Mouse (Mus musculus) forebrain, embryonic 16.5 days (tissue): Measurements from ENCODE around the gene Smarcal1. TPM values are rescaled to one million over a fixed set of nuclear protein-coding genes. Genes with fewer than 3 reads are reported as not detected.
A peak's percentile ranks its signal among the peaks of the same experiment; 100 is the strongest.

Source experiments
- ATAC-seq: fragments of 200-750 bp; cut with Nextera tagmentation; 2 replicates; pipeline ENCODE4 v1.8.0; 2017; ENCODE audit warnings: mild to moderate bottlenecking, moderate library complexity
- H3K27ac ChIP-seq: fragments of 300-500 bp; sonication (generic); 2 replicates; pipeline ENCODE4 v1.5.1; 2014; ENCODE audit warnings: low read length, control low read depth
- H3K27me3 ChIP-seq: fragments of 300-500 bp; sonication (generic); replicated peaks from 2 replicates; pipeline ENCODE4 v1.6.1; 2014; ENCODE audit warnings: low read length; ENCODE audit not compliant: control insufficient read depth, insufficient read depth
- H3K36me3 ChIP-seq: fragments of 300-500 bp; sonication (generic); 2 replicates; pipeline ENCODE4 v1.6.1; 2014; ENCODE audit not compliant: control insufficient read depth, insufficient read depth
- H3K4me1 ChIP-seq: fragments of 300-500 bp; sonication (generic); replicated peaks from 2 replicates; pipeline ENCODE4 v1.6.1; 2014; ENCODE audit warnings: low read length; ENCODE audit not compliant: control insufficient read depth, insufficient read depth
- H3K4me2 ChIP-seq: fragments of 300-500 bp; sonication (generic); 2 replicates; pipeline ENCODE4 v1.6.1; 2014; ENCODE audit warnings: mild to moderate bottlenecking, low read length, control low read depth
- H3K4me3 ChIP-seq: fragments of 300-500 bp; sonication (generic); replicated peaks from 2 replicates; pipeline ENCODE4 v1.5.1; 2014; ENCODE audit warnings: mild to moderate bottlenecking, low read length, control low read depth
- H3K9ac ChIP-seq: fragments of 300-500 bp; sonication (generic); replicated peaks from 2 replicates; pipeline ENCODE4 v1.6.1; 2014; ENCODE audit warnings: low read depth, low read length, control low read depth
- H3K9me3 ChIP-seq: fragments of 300-500 bp; sonication (generic); 2 replicates; pipeline ENCODE4 v1.6.1; 2016; ENCODE audit warnings: low read length; ENCODE audit not compliant: control insufficient read depth
- WGBS: fragments of 180-500 bp; shearing (Covaris S2); extraction: QIAGEN DNeasy Blood & Tissue Kit; methylation state at CpG from one replicate; pipeline ENCODE4 v1.1.7; 2014; 5-methylcytosine and 5-hydroxymethylcytosine counted together
- polyA plus RNA-seq: library from polyadenylated mRNA; unstranded; fragments of >200 nt; fragmentation: Nextera tagmentation; extraction: Ambion mirVana; gene quantifications from 2 replicates; pipeline ENCODE4 v1.2.1, GENCODE M21; 2015

The Smarcal1 gene
- polyA plus RNA-seq, 1 experiment from 2014 or later, result 29.2 TPM

DNA sequence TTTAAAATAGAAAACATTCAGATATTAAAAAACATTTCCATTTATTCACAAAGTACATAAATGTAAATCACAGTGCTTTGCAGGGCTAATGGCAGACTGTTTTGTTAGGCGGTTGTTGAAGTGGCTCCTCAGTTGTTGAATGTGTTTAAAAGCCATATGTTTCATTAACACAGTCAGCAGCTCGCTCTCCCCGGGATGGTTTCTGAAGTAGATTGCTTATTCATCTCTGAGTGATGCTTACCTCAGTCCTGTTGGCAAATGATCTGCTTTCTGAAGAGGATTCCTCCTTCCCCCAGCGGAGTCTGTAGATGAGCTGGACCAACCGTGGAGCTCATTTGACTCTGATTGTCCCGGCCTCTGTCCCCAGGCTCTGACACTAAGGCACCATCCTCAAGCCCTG lies 29.1 kb downstream of the Smarcal1 start:
- Histone ChIP-seq H3K4me2 (no peak overlapping the region), H3K4me3 (no peak overlapping the region), H3K27ac (no peak overlapping the region), H3K4me1 (no peaks in the 10 kb centered on the region), H3K27me3 (no peaks in the 10 kb centered on the region), H3K36me3 (peaks cover 33% of the 10 kb centered on the region), H3K9ac (no peak overlapping the region), H3K9me3 (no peaks in the 10 kb centered on the region)
- WGBS, result 81% methylated on average over 6 of the region's 6 CpGs
- ATAC-seq, result peak; percentile 43; the same call in 1 of the 2 replicates

DNA sequence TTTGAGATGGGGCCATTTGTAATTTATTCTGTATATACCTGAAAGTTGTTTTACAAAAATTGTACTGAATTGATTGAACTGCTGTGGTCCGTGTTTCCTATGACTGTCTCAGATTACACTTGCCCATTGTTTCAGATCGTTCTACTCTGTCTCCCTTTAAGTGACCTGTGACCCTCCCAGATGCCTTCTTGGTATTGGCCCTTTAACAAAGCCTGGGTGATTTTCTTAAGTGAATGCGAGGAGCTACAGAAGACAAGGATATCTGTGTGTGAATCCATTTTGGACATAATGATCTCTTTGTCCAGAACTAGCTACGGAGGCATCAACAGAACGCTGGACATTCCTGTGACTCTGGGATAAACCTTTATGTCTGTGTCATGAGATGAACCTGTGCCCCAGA lies 52.2 kb downstream of the Smarcal1 start:
- whole genome bisulfite sequencing, result 38% methylated on average over 5 of the region's 5 CpGs
- no peak overlapping the region for H3K4me2 ChIP-seq

DNA sequence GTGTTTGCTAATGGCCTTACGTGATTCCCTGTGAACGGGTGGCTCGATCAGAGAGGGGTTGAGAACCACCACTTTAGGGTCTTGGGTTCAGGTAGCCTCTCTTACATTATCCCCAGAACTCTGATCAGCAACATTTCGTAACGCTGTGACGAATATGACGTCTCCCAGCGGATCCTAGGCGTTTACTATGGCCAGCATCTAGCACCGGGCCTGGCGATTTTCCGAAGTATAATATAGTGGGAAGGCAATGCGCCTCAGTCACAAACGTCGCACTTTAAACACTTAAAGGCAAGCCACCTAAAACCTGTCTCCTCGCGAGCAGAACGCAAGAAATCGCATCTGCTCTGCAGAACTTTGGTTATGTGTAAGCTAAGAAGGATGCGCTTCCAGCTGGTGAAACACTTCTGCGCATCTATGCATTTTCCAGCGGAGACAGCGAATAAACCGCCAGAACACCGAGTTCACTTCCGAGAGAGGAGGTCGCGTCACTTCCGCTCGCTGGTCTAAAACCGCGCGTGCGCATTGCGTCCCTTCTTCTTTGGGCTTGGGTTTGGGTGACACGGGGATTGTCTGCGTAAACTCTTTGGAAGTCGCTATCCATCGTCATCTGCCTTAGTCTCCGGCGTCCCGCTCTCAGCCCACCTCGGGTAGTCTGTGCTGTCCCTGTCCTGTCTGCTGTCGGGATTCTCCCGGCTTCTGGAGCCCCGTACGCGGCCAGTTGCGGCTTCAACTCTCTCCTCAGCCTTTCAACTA lies 57.8 kb downstream of the Smarcal1 start:
- H3K9ac ChIP-seq, result no peak overlapping the region
- no peak overlapping the region for H3K27ac ChIP-seq
- no peaks in the 10 kb centered on the region for H3K36me3 ChIP-seq
- no peaks in the 10 kb centered on the region for H3K9me3 ChIP-seq
- H3K27me3 ChIP-seq, result no peaks in the 10 kb centered on the region
- H3K4me2 ChIP-seq, result peak overlapping the region; percentile 55
- no peaks in the 10 kb centered on the region for H3K4me1 ChIP-seq
- peak overlapping the region; percentile 39 for H3K4me3 ChIP-seq
- 41% methylated on average over 49 of the region's 49 CpGs for WGBS
- peak; percentile 91 for ATAC-seq

More for the DNA sequence above, 52.2 kb downstream of the Smarcal1 start:
- Histone ChIP-seq H3K4me1 (no peaks in the 10 kb centered on the region), H3K9me3 (no peaks in the 10 kb centered on the region), H3K4me3 (no peak overlapping the region), H3K36me3 (peaks cover 2% of the 10 kb centered on the region), H3K27me3 (no peaks in the 10 kb centered on the region), H3K27ac (no peak overlapping the region), H3K9ac (no peak overlapping the region)
- ATAC-seq, result no peak

DNA sequence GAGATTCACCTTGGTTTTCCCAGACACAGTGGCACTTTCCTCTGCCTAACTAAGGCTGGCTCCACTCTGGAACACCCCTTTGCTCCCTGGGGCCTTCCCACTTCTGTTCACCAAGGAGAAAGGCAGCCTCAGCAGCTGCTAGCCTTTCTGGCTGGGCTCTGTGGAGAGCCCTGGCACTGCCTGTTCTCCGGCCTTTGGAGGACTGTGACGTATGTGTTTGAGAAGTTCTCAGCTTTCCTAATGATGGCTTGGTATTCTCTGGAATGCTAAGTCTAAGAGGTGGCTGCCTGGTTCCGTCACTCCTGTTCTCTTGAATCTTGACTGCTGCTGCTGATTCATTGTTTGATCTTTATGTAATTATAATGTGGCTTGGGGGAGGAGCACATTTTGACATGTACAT lies 90.0 kb downstream of the Smarcal1 start:
- Histone ChIP-seq H3K36me3 (no peaks in the 10 kb centered on the region), H3K4me2 (no peak overlapping the region), H3K4me3 (no peak overlapping the region), H3K9ac (no peak overlapping the region), H3K27me3 (no peaks in the 10 kb centered on the region), H3K4me1 (no peaks in the 10 kb centered on the region), H3K9me3 (no peaks in the 10 kb centered on the region), H3K27ac (no peak overlapping the region)
- ATAC-seq, result 0 out of 2 replicates have a peak, but pooled peaks have one; percentile 33
- WGBS, result 34% methylated on average over 3 of the region's 3 CpGs

Other genes starting within 250 kb of the Smarcal1 start
- 6.1 and 7.7 TPM in 2 replicates for gene March4, start 46.3 kb upstream of the Smarcal1 start, polyA plus RNA-seq
- not detected in 2 replicates for gene Ankar, start 117.3 kb downstream of the Smarcal1 start, polyA plus RNA-seq
- 951 and 957 TPM in 2 replicates for gene Rpl37a, start 128.0 kb downstream of the Smarcal1 start, polyA plus RNA-seq
- 279 and 331 TPM in 2 replicates for gene Igfbp2, start 241.3 kb downstream of the Smarcal1 start, polyA plus RNA-seq